Mouse (Mus musculus): Measurements from ENCODE around the gene Trp73.

- TF ChIP-seq CTCF (IDR thresholded peaks at IDR 0.05; ENCODE audit: low read depth) (no peak), EP300 (IDR thresholded peaks at IDR 0.05; ENCODE audit: low read depth) (no peak)
These were observed 8.1 kb downstream of the Trp73 start for GRCm38 (mm10) chr4:154131894-154132293.

All from heart, postnatal 0 days (tissue).